Mouse (Mus musculus) ES-E14 (cell line): ENCODE measurements at regions not wholly inside any gene's neighbourhood (a gene's known extent, or its start where the extent isn't known, plus 50 kb on each side); places are given as distances from the start of the nearest gene placed in this dataset.

Experiments used
- DNase-seq: peaks from one replicate; pipeline ENCODE4 v3.0.0-alpha.2; 2013; ENCODE audit warnings: low read depth, low spot score
- H3K27ac ChIP-seq: 2 replicates; pipeline ENCODE4 v1.5.1; 2012; ENCODE audit warnings: low read depth, mild to moderate bottlenecking, low read length, moderate library complexity, mixed read lengths; ENCODE audit not compliant: poor library complexity, insufficient read depth, severe bottlenecking
- H3K36me3 ChIP-seq: 2 replicates; pipeline ENCODE4 v1.6.1; 2012; ENCODE audit warnings: mild to moderate bottlenecking, low read length, moderate library complexity, mixed read lengths; ENCODE audit not compliant: control insufficient read depth, poor library complexity, insufficient read depth, severe bottlenecking
- H3K4me1 ChIP-seq, 2 experiments: fragments of 150-350 bp in 1 of 2; sonication (generic) in 1 of 2; 2 replicates each; pipeline ENCODE4 v1.6.1; 2012; ENCODE audit warnings: low read length in 2 of 2, mild to moderate bottlenecking in 1 of 2, mixed read lengths in 1 of 2; ENCODE audit not compliant: control insufficient read depth in 2 of 2, insufficient read depth in 2 of 2, poor library complexity in 1 of 2
- H3K4me3 ChIP-seq, 2 experiments: fragments of 150-350 bp in 1 of 2; sonication (generic) in 1 of 2; 2 replicates each; pipeline ENCODE4 v1.5.1; 2012; ENCODE audit warnings: low read length in 2 of 2, low read depth in 1 of 2, mild to moderate bottlenecking in 1 of 2, mixed read lengths in 1 of 2; ENCODE audit not compliant: insufficient read depth in 1 of 2, poor library complexity in 1 of 2, severe bottlenecking in 1 of 2
- H3K9ac ChIP-seq: 2 replicates; pipeline ENCODE4 v1.6.1; 2012; ENCODE audit warnings: low read depth, mild to moderate bottlenecking, low read length, mixed read lengths; ENCODE audit not compliant: poor library complexity, insufficient read depth, severe bottlenecking
- H3K9me3 ChIP-seq: fragments of 150-350 bp; sonication (generic); 2 replicates; pipeline ENCODE4 v1.6.1; 2012; ENCODE audit warnings: low read depth, mild to moderate bottlenecking, low read length; ENCODE audit not compliant: control insufficient read depth, insufficient read depth
- CHD2 ChIP-seq: IDR thresholded peaks from 2 replicates; pipeline ENCODE4 v1.6.1; 2014; ENCODE audit warnings: mild to moderate bottlenecking, low read depth, low read length, inconsistent platforms
- HCFC1 ChIP-seq: IDR thresholded peaks from 2 replicates; pipeline ENCODE4 v1.6.1; 2012; ENCODE audit warnings: low read length, inconsistent platforms, borderline replicate concordance; ENCODE audit not compliant: insufficient read depth
- MAFK ChIP-seq: IDR thresholded peaks from 2 replicates; pipeline ENCODE4 v1.6.1; 2014; ENCODE audit warnings: mild to moderate bottlenecking, low read depth, low read length, inconsistent platforms; ENCODE audit not compliant: insufficient read depth
- ZC3H11A ChIP-seq: IDR thresholded peaks from 2 replicates; pipeline ENCODE4 v1.6.1; 2012; ENCODE audit warnings: low read depth, mild to moderate bottlenecking, inconsistent platforms, low read length, borderline replicate concordance
- ZNF384 ChIP-seq: IDR thresholded peaks from 2 replicates; pipeline ENCODE4 v1.6.1; 2012; ENCODE audit warnings: low read depth, low read length, inconsistent platforms
- in situ Hi-C, 2 experiments: fragments of 600-800 bp; cut with MboI; formaldehyde crosslinking; loops; one replicate each; pipeline ENCODE4 v1.15.1; 2025; ENCODE audit warnings: low sequenced_read_pairs in 2 of 2, inconsistent platforms in 1 of 2; ENCODE audit not compliant: unreplicated experiment in 2 of 2

DNA sequence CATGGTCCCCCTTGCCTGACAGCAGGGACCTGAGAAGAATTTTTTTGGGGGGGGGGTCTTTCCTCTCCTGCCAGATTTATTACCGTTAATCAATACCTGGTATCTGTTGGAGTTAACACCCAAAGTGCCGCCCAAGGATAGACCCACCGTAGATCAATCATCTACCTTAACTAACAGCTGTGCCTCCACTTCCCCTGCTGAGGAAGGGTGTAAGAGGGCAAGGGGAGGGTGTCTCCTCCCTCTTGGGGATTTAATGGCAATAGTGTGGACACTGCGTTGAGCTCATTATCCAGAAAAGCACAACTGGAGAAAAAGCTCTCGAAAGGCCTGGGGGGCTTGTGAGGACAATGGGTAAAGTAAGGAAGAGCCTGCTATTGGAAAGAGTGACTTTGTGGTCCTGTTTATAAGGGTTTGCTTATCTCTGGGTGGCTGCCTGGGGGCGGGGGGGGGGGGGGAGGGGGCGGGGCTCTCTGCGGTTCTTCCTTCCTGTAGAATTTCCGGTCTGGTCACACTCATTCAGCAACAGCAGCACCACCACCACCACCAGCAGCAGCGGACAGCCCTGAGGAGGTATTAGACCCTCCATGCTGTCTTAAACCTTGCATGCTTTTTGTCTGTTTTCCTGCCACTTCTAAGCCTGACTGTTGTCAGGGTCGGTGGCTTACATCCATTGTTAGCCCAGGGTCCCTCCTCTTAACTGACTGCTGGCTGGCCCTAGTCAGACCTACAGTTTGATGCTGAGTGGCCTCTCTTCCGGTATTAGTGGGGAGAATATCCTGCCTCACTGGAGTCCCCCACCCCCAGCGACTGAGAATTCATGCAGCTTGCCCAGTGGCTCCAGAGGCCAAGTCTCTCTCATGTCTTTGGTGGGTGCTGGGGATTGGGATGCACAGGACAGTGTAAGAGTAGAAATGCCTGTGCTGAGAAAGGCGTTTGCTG, 138.0 kb upstream of the Lemd2 start:
- Histone ChIP-seq H3K36me3 (no peaks in the 10 kb centered on the region), H3K4me1 (no peaks in the 10 kb centered on the region), H3K27ac (no peak overlapping the region), H3K4me3 (no peak overlapping the region), H3K9me3 (peaks cover 4% of the 10 kb centered on the region; the same call in 1 of the 2 replicates), H3K9ac (no peak overlapping the region)
- TF ChIP-seq MAFK, result no peak
- no peak for TF ChIP-seq CHD2
- TF ChIP-seq ZC3H11A, result no peak
- no peak for TF ChIP-seq HCFC1
- TF ChIP-seq ZNF384, result no peak
- no peak for DNase-seq
- in situ Hi-C loops, result no loop called here

DNA sequence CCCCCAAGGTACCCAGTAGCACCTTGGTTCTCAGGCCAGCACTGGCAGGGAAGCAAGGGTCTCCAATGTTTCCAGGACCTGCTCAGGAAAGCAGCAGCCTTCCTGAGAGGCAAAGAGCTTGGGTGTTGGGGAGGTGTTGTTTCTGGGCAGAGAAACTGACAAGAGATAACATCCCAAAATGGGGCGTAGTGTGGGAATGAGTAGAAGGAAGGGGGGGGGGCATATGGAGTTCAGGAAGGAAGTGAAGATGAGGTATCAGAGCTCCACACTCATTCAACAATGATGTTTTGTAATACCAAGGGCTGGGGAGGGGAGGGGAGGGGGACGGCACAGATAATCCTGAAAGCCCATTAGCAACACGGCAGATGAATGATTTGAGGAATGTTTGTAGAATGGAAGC, 135.6 kb upstream of the Lemd2 start:
- TF ChIP-seq HCFC1 (no peak), ZC3H11A (no peak), CHD2 (no peak), MAFK (no peak), ZNF384 (no peak)
- no peak for DNase-seq
- H3K4me3 ChIP-seq, result no peak overlapping the region
- in situ Hi-C loops, result no loop called here
- H3K36me3 ChIP-seq, result no peaks in the 10 kb centered on the region
- H3K4me1 ChIP-seq, result no peaks in the 10 kb centered on the region
- peaks cover 2% of the 10 kb centered on the region; the same call in 1 of the 2 replicates for H3K9me3 ChIP-seq
- H3K9ac ChIP-seq, result no peak overlapping the region
- H3K27ac ChIP-seq, result no peak overlapping the region

DNA sequence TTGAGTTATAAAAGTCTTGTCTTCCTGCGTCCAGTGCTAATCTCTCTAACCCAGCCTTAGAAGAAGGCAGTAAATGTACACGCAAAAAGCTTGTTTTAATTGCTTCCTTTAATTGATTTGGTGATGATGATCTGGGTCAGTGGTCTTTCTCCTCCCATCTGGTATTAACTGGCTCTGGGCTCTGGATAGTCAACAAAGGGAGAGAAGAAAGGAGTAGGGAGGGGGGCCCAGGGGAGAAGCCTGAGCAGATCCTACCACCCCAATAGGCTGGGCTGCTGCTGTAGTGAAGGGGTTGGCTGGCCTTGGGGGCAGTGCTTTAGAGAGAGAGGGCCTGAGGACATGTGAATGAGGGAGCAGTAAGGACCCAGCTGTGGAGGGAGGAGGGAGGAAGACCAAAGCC, 135.0 kb upstream of the Lemd2 start:
- Histone ChIP-seq H3K36me3 (no peaks in the 10 kb centered on the region), H3K9ac (no peak overlapping the region), H3K4me1 (no peaks in the 10 kb centered on the region), H3K27ac (no peak overlapping the region), H3K9me3 (peaks cover 2% of the 10 kb centered on the region; the same call in 1 of the 2 replicates), H3K4me3 (no peak overlapping the region)
- in situ Hi-C loops, result no loop called here
- no peak for TF ChIP-seq ZNF384
- no peak for TF ChIP-seq CHD2
- TF ChIP-seq ZC3H11A, result no peak
- no peak for TF ChIP-seq MAFK
- TF ChIP-seq HCFC1, result no peak
- no peak for DNase-seq

DNA sequence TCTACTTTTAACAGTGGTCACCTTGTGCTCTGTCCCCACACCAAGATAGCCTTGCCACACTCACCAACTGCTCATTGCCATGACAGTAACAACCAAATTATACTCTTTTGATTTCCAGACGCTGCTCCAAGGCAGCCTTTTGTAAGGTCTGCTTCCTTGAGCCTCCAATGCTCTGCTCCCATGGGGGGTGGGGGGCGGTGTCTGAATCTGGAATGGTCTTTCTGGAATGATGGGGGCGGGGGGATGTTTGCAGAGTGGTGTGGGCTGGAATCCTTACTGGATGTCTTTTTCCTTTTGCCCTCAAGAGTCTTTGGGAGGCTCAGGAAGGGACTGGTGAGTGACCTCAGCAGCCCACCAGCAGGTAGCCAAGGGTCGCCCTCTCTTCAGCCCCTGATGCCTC, 131.4 kb upstream of the Lemd2 start:
- no peak overlapping the region for H3K4me3 ChIP-seq
- H3K9me3 ChIP-seq, result peaks cover 2% of the 10 kb centered on the region; the same call in 1 of the 2 replicates
- no peaks in the 10 kb centered on the region for H3K4me1 ChIP-seq
- no peak overlapping the region for H3K27ac ChIP-seq
- in situ Hi-C loops, result no loop called here
- H3K36me3 ChIP-seq, result no peaks in the 10 kb centered on the region
- DNase-seq, result no peak
- no peak for TF ChIP-seq MAFK
- TF ChIP-seq HCFC1, result no peak
- TF ChIP-seq ZC3H11A, result no peak
- no peak for TF ChIP-seq CHD2
- no peak for TF ChIP-seq ZNF384
- no peak overlapping the region for H3K9ac ChIP-seq
